Mouse (Mus musculus) retina, postnatal 7 days (tissue): ENCODE results near the gene Cox6b2.
A peak's percentile ranks its signal among the peaks of the same experiment; 100 is the strongest.
"Not testable (repeated sequence)": the region's sequence is repeated elsewhere in the genome, so short reads cannot be mapped to it uniquely, and the experiment has no call there.

Experiments used
- DNase-seq: peaks from one replicate; pipeline ENCODE4 v3.0.0-alpha.2; 2012; ENCODE audit warnings: low read depth, low spot score

Cox6b2 gene

GRCm38 (mm10) chr7:4752821-4753570 is at the start of gene Cox6b2:
TSS of gene Cox6b2 (minus strand) at chr7:4753094.
- DNase-seq: peak; percentile 51

GRCm38 (mm10) chr7:4802247-4802646 is 49.4 kb upstream of the Cox6b2 start:
- no peak for DNase-seq

GRCm38 (mm10) chr7:4795767-4796433 is 43.0 kb upstream of the Cox6b2 start:
- no peak for DNase-seq

GRCm38 (mm10) chr7:4794631-4795168 is 41.8 kb upstream of the Cox6b2 start:
- DNase-seq: no peak

GRCm38 (mm10) chr7:4793674-4794073 is 40.8 kb upstream of the Cox6b2 start:
- no peak for DNase-seq

- DNase-seq: not testable (repeated sequence)
Observed at GRCm38 (mm10) chr7:4793248-4793647, 40.4 kb upstream of the Cox6b2 start.

- DNase-seq: peak; percentile 92
Observed at GRCm38 (mm10) chr7:4792278-4793212, 39.7 kb upstream of the Cox6b2 start, which contains the start of gene Rpl28. TSS of gene Rpl28 (plus strand) at chr7:4792874.

- no peak for DNase-seq
Observed at GRCm38 (mm10) chr7:4789436-4789935, 36.6 kb upstream of the Cox6b2 start, which contains the start of gene Tmem238. TSS of gene Tmem238 (minus strand) at chr7:4789656.

- DNase-seq: no peak
Observed at GRCm38 (mm10) chr7:4788499-4789435, 35.9 kb upstream of the Cox6b2 start.

GRCm38 (mm10) chr7:4783667-4784268 is 30.9 kb upstream of the Cox6b2 start:
- no peak for DNase-seq

GRCm38 (mm10) chr7:4782759-4783158 is 29.9 kb upstream of the Cox6b2 start, which contains the start of the genes Il11 and Tmem190:
TSS of gene Il11 (minus strand) at chr7:4782859.
TSS of gene Tmem190 (plus strand) at chr7:4782937.
- DNase-seq: no peak

GRCm38 (mm10) chr7:4782130-4782529 is 29.2 kb upstream of the Cox6b2 start:
- DNase-seq: no peak

GRCm38 (mm10) chr7:4779921-4780320 is 27.0 kb upstream of the Cox6b2 start:
- DNase-seq: no peak

GRCm38 (mm10) chr7:4777851-4778637 is 25.1 kb upstream of the Cox6b2 start:
- DNase-seq: no peak

- no peak for DNase-seq
Observed at GRCm38 (mm10) chr7:4776861-4777830, 24.3 kb upstream of the Cox6b2 start.

- no peak for DNase-seq
Observed at GRCm38 (mm10) chr7:4776131-4776530, 23.2 kb upstream of the Cox6b2 start.

- no peak for DNase-seq
Observed at GRCm38 (mm10) chr7:4771202-4771601, 18.3 kb upstream of the Cox6b2 start, which contains the start of gene Fam71e2. TSS of gene Fam71e2 (minus strand) at chr7:4771302.
